Mouse (Mus musculus) midbrain, embryonic 15.5 days (tissue): ENCODE measurements around the gene Bola1. TPM values are rescaled to one million over a fixed set of nuclear protein-coding genes. Genes with fewer than 3 reads are reported as not detected.

Experiments used
- ATAC-seq: fragments of 200-750 bp; cut with Nextera tagmentation; replicated peaks from 2 replicates; pipeline ENCODE4 v1.8.0; 2017; ENCODE audit warnings: moderate TSS enrichment
- H3K27ac ChIP-seq: fragments of 300-500 bp; sonication (generic); 2 replicates; pipeline ENCODE4 v1.5.1; 2015; ENCODE audit warnings: mild to moderate bottlenecking, inconsistent platforms
- H3K27me3 ChIP-seq: fragments of 300-500 bp; sonication (generic); replicated peaks from 2 replicates; pipeline ENCODE4 v1.6.1; 2015; ENCODE audit warnings: inconsistent platforms
- H3K36me3 ChIP-seq: fragments of 300-500 bp; sonication (generic); replicated peaks from 2 replicates; pipeline ENCODE4 v1.6.1; 2015; ENCODE audit warnings: inconsistent platforms
- H3K4me1 ChIP-seq: fragments of 300-500 bp; sonication (generic); 2 replicates; pipeline ENCODE4 v1.6.1; 2015; ENCODE audit warnings: inconsistent platforms
- H3K4me2 ChIP-seq: fragments of 300-500 bp; sonication (generic); 2 replicates; pipeline ENCODE4 v1.6.1; 2015; ENCODE audit warnings: inconsistent platforms, mild to moderate bottlenecking, moderate library complexity
- H3K4me3 ChIP-seq: fragments of 300-500 bp; sonication (generic); 2 replicates; pipeline ENCODE4 v1.5.1; 2015; ENCODE audit warnings: mild to moderate bottlenecking, inconsistent platforms
- H3K9ac ChIP-seq: fragments of 300-500 bp; sonication (generic); 2 replicates; pipeline ENCODE4 v1.6.1; 2015; ENCODE audit warnings: mild to moderate bottlenecking, inconsistent platforms
- H3K9me3 ChIP-seq: fragments of 300-500 bp; sonication (generic); 2 replicates; pipeline ENCODE4 v1.6.1; 2016; ENCODE audit warnings: inconsistent platforms
- WGBS: fragments of 180-500 bp; shearing (Covaris S2); methylation state at CpG from one replicate; pipeline ENCODE4 v1.1.7; 2015; ENCODE audit warnings: mixed read lengths; 5-methylcytosine and 5-hydroxymethylcytosine counted together
- polyA plus RNA-seq: library from polyadenylated mRNA; unstranded; fragments of >200 nt; fragmentation: Nextera tagmentation; extraction: Ambion mirVana; gene quantifications from 2 replicates; pipeline ENCODE4 v1.2.1, GENCODE M21; 2015

The Bola1 gene
- polyA plus RNA-seq, 1 experiment from 2014 or later = 59.9 TPM

DNA sequence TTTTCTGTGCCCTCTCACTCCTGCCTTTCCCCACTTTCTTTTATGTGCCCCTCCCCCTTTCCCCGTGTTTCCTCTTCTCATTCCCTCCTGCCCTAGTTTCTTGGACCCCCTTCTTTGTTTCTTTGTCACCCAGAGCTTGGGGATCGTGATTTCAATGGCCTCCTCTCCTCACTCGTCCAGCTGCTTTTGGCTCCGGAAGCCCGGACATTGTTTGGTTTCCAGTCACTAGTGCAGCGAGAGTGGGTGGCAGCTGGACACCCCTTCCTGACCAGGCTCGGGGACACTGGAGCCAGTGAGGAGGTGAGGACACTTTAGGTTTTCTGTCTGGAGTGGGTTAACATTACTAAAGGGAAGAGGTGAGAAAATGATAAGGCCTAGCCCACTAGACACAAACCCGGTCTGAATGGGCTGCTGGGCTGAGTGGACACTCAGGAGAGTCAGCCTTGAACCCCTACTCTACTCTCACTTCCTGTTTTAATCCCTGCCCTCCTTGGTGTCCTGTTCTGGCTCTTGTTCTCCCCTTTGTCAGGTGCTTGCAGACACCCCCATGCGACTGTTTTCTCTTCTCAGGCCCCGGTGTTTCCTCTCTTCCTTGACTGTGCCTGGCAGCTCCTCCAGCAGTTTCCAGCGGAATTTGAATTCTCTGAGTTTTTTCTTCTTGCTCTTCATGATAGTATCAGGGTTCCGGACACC is 50.9 kb downstream of the Bola1 start:
- Histone ChIP-seq H3K4me2 (no peak overlapping the region), H3K4me3 (no peak overlapping the region), H3K9ac (no peak overlapping the region), H3K36me3 (no peaks in the 10 kb centered on the region), H3K27me3 (no peaks in the 10 kb centered on the region), H3K4me1 (peaks cover 26% of the 10 kb centered on the region), H3K27ac (no peak overlapping the region), H3K9me3 (no peaks in the 10 kb centered on the region)
- ATAC-seq = no peak
- 70% methylated on average over 12 of the region's 12 CpGs for WGBS

GRCm38 (mm10) chr3:96163040-96163439 is 56.5 kb downstream of the Bola1 start:
- no peak overlapping the region for H3K4me3 ChIP-seq
- H3K27ac ChIP-seq = no peak overlapping the region
- no peaks in the 10 kb centered on the region for H3K36me3 ChIP-seq
- ATAC-seq = no peak
- WGBS = 87% methylated on average over 6 of the region's 6 CpGs
- H3K9me3 ChIP-seq = no peaks in the 10 kb centered on the region
- H3K9ac ChIP-seq = no peak overlapping the region
- peak overlapping the region; percentile 94; the same call in 1 of the 2 replicates for H3K4me2 ChIP-seq
- no peaks in the 10 kb centered on the region for H3K27me3 ChIP-seq
- peaks cover 24% of the 10 kb centered on the region for H3K4me1 ChIP-seq

DNA sequence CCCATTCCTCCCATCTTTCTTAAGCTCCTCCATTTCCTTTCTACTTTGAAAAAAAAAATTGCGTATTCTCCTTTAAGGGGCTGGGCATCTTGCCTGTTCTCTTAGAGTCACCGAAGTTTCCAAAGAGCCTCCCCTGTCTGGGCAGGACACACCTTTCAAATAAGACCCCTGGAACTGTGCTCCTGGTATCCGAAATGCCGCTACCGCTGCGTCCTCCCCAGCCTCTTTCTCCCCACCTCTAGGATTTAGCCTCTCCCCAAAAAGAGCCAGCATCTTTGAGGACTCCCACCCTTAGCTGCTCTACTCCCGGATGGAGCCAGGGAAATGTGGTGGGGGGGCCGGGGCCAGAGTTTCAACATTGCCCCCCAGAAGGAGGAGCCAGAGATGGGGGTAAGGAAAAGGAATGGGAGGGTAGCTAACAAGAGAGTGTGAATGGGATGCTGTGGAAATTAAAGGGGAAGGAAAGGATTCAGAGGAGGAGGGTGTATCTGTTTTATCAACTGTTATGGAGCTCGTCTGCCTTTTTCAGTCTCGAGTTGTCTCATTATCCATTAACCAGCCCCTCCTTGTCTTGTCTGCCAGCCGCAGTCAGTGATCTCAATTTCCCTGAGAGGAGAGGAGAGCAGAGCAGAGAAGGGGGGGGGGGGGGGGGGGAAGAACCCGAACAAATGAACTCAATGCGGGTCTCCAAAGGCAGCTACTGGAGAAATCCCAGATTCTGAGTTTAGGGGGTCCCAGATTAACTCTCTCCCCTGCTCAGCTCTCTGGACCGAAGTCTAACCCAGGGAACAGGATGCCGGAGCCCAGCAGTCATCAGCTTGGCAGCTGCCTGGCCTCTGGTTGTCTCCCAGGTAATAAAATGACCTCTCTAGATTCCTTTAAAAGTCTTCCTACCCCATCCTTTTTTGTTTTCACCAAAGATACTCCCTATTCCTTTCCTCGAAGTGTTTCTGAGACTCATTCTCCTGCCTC is 57.4 kb downstream of the Bola1 start, which contains the start of gene Mtmr11:
Gene Mtmr11 (plus strand): TSS at position 136 of the 972 bp plus-strand sequence.
- no peaks in the 10 kb centered on the region for H3K27me3 ChIP-seq
- peak within 1 kb of the TSS; percentile 60 for H3K9ac ChIP-seq
- peak within 1 kb of the TSS; percentile 45 for H3K4me3 ChIP-seq
- peak within 1 kb of the TSS; percentile 75 for H3K27ac ChIP-seq
- no peaks in the 10 kb centered on the region for H3K36me3 ChIP-seq
- peak; percentile 62 for ATAC-seq
- WGBS = 6% methylated on average over 15 of the region's 16 CpGs
- no peaks in the 10 kb centered on the region for H3K9me3 ChIP-seq
- peaks cover 24% of the 10 kb centered on the region for H3K4me1 ChIP-seq
- peak within 1 kb of the TSS; percentile 94 for H3K4me2 ChIP-seq

DNA sequence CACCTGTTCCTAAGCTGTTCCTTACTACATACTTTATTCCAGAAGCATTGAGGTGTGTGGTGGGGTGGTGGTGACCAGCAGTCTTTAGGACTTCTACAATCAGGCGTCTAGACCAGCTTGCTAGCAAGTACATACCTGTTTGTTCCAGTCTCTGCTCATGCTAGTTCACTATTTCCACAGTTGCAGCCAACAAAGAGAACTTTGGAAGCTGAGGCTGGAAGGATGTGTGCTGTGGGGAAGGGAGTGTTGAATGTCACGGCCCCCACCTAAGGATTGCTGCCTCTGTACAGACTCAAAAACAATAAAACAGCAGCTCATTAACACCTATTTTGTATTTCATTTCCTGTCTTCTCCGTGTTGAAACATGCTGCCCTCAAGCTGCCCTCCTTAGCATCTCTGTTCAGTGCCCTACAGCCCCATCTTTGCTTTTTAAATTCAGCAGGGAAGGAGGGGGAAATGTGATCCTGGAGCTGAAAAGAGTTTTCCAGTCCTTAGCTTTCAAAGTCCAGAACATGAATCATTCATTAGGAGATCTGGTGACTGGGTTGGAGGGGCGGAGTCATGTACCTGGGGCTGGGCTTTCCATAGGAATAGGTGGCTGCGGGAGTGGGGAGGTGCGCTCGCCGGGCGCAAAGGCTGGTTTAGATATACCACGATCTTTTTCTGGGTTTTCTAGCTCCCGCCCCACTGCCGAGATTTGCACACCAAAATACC is 58.5 kb downstream of the Bola1 start:
- peaks cover 24% of the 10 kb centered on the region for H3K4me1 ChIP-seq
- no peaks in the 10 kb centered on the region for H3K36me3 ChIP-seq
- peak overlapping the region; percentile 94 for H3K4me2 ChIP-seq
- H3K27ac ChIP-seq = peak overlapping the region; percentile 75
- peak overlapping the region; percentile 60 for H3K9ac ChIP-seq
- WGBS = 1% methylated on average over 12 of the region's 12 CpGs
- peak overlapping the region; percentile 45 for H3K4me3 ChIP-seq
- H3K9me3 ChIP-seq = no peaks in the 10 kb centered on the region
- H3K27me3 ChIP-seq = no peaks in the 10 kb centered on the region
- ATAC-seq = peak; percentile 89

DNA sequence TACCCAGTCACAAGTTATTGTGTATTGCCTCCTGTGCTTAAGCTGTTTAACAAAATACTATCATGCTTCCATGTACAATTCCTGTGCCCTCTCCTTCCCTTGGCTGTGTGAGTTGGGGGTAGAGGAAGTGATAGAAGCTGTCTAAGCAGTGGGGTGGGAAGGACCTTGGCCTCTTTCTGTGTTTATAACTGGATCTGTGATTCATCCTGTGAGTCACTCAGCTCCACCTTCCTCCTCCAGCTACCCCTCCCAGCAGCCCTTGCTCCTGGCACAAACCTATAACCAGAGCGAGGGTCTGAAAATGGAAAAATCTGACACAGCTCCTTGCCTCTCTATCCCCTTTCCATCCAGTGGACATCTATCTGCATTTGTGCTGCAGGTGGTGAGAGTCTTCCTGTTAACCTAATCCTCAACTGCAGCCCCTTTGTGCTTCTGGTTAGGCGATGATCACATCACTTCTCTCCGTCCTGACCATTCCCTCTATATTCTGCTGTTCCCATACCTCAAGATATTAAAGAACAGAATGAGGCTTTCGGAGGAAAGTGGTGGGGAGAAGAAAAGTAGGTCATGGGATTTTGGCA is 59.2 kb downstream of the Bola1 start:
- H3K9ac ChIP-seq = no peak overlapping the region
- no peaks in the 10 kb centered on the region for H3K27me3 ChIP-seq
- no peaks in the 10 kb centered on the region for H3K9me3 ChIP-seq
- peak overlapping the region; percentile 94 for H3K4me2 ChIP-seq
- H3K4me3 ChIP-seq = no peak overlapping the region; the same call in 1 of the 2 replicates
- WGBS = 54% methylated on average over 4 of the region's 4 CpGs
- H3K36me3 ChIP-seq = 0 out of 2 replicates have a peak, but pooled peaks cover 6% of the 10 kb centered on the region
- H3K27ac ChIP-seq = peak overlapping the region; percentile 75
- H3K4me1 ChIP-seq = peaks cover 24% of the 10 kb centered on the region
- ATAC-seq = no peak

GRCm38 (mm10) chr3:96159820-96160219 is 59.7 kb downstream of the Bola1 start:
- Histone ChIP-seq H3K9ac (no peak overlapping the region), H3K4me3 (no peak overlapping the region), H3K36me3 (peaks cover 9% of the 10 kb centered on the region; the same call in 1 of the 2 replicates), H3K4me1 (peaks cover 24% of the 10 kb centered on the region), H3K27me3 (no peaks in the 10 kb centered on the region), H3K9me3 (no peaks in the 10 kb centered on the region), H3K4me2 (no peak overlapping the region), H3K27ac (no peak overlapping the region)
- ATAC-seq = no peak
- 82% methylated on average over 4 of the region's 4 CpGs for WGBS

DNA sequence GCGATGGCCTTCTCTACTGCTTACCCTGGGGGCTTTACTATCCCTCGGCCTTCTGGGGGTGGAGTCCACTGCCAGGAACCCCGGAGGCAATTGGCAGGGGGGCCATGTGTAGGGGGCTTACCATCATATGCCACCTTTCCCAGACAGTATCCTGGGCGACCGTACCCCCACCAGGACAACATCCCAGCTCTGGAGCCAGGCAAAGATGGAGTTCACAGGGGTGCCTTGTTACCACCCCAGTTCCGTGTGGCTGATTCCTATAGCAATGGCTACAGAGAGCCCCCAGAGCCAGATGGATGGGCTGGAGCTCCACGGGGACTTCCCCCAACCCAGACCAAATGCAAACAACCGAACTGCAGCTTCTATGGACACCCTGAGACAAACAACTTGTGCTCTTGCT is 64.0 kb downstream of the Bola1 start:
- no peak overlapping the region for H3K4me3 ChIP-seq
- 87% methylated on average over 8 of the region's 8 CpGs for WGBS
- H3K4me2 ChIP-seq = no peak overlapping the region

DNA sequence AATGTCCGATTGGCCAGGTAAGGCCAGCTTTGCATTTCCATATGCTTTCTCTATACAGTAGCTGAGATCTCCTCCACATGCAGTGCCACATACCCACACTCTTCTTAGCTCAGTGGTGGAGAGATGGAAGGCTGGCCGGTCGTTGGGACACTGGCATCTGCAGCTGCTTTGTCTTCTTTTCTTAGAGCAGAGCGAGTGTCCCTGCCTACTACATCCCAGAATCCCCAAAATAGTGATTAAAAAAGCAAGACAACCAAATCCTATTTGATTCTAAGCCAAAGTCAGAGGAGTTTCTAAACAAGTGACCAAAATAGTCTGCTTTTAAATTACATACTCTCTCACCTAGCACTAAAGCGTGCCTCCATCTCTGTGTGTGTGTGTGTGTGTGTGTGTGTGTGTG is 66.9 kb downstream of the Bola1 start:
- Histone ChIP-seq H3K4me1 (no peaks in the 10 kb centered on the region), H3K36me3 (peaks cover 14% of the 10 kb centered on the region; the same call in 1 of the 2 replicates), H3K4me3 (no peak overlapping the region), H3K27me3 (no peaks in the 10 kb centered on the region), H3K27ac (no peak overlapping the region), H3K9ac (no peak overlapping the region), H3K4me2 (no peak overlapping the region), H3K9me3 (no peaks in the 10 kb centered on the region)
- WGBS = 92% methylated on average over 5 of the region's 5 CpGs
- ATAC-seq = no peak

More for the DNA sequence above, 64.0 kb downstream of the Bola1 start:
- peaks cover 2% of the 10 kb centered on the region for H3K4me1 ChIP-seq
- no peaks in the 10 kb centered on the region for H3K27me3 ChIP-seq
- H3K9me3 ChIP-seq = no peaks in the 10 kb centered on the region
- H3K36me3 ChIP-seq = peaks cover 14% of the 10 kb centered on the region; the same call in 1 of the 2 replicates
- no peak overlapping the region for H3K27ac ChIP-seq
- ATAC-seq = no peak
- no peak overlapping the region for H3K9ac ChIP-seq

DNA sequence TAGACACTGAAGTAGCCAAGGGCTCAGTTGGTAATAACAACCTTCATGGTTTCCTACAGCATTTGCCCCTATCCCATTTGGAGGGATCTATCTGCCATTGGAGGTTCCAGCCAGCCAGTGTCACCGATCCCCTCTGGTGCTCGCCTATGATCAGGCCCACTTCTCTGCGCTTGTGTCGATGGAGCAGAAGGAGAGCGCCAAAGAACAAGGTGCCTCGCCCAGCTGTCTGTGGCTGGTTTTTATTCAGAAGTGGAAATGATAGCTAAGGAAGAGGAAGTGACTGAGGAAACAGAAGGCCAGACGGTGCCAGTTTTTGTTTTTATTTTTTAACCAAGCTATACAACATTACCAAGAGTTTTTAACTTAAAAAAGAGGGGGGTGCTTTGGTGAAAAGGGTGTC is 67.7 kb downstream of the Bola1 start:
- Histone ChIP-seq H3K4me3 (no peak overlapping the region), H3K27ac (no peak overlapping the region), H3K36me3 (peaks cover 14% of the 10 kb centered on the region; the same call in 1 of the 2 replicates), H3K4me2 (no peak overlapping the region), H3K9ac (no peak overlapping the region), H3K4me1 (no peaks in the 10 kb centered on the region), H3K9me3 (no peaks in the 10 kb centered on the region), H3K27me3 (no peaks in the 10 kb centered on the region)
- 87% methylated on average over 7 of the region's 7 CpGs for WGBS
- ATAC-seq = no peak

DNA sequence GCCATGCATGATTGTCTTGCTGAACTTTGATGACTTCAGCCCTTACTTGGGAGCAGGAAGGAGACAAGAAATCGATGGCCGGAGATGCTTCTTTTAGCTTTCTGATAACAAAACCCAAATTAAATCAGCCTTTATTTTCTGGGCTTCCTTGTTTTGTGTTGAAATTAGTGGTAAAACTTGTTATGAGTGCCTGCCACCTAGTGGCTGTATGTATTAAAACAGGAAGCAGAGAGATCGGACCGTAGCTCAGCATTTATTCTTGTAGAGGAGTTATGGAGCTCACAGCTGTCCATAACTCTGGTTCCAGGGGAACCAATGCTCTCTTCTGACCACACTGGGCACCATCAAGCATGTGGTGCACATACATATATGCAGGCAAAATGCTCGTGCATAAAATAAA is 71.6 kb downstream of the Bola1 start:
- H3K4me1 ChIP-seq = no peaks in the 10 kb centered on the region
- H3K27me3 ChIP-seq = no peaks in the 10 kb centered on the region
- ATAC-seq = 0 out of 2 replicates have a peak, but pooled peaks have one; percentile 56
- no peak overlapping the region for H3K4me2 ChIP-seq
- no peak overlapping the region for H3K4me3 ChIP-seq
- WGBS = 15% methylated on average over 5 of the region's 5 CpGs
- peak overlapping the region; percentile 22; the same call in 1 of the 2 replicates for H3K9ac ChIP-seq
- 0 out of 2 replicates have a peak overlapping the region, but pooled peaks have one; percentile 20 for H3K27ac ChIP-seq
- no peaks in the 10 kb centered on the region for H3K9me3 ChIP-seq
- peaks cover 7% of the 10 kb centered on the region for H3K36me3 ChIP-seq
